Mouse (Mus musculus) liver, adult 2 months (tissue): ENCODE results near the gene Svip. TPM values are rescaled to one million over a fixed set of nuclear protein-coding genes. Genes with fewer than 3 reads are reported as not detected.

ENCODE experiments used
- DNase-seq: peaks from one replicate; pipeline ENCODE4 v3.0.0-alpha.2; 2011; ENCODE audit warnings: low read depth, low spot score; ENCODE audit errors: extremely low read depth
- H3K27ac ChIP-seq: fragments of 200-500 bp; replicated peaks from 2 replicates; pipeline ENCODE4 v1.5.1; 2012; ENCODE audit warnings: low read depth, mild to moderate bottlenecking, control low read depth, inconsistent platforms, low read length; ENCODE audit not compliant: insufficient read depth
- H3K27me3 ChIP-seq: fragments of 200-500 bp; 2 replicates; pipeline ENCODE4 v1.6.1; 2012; ENCODE audit warnings: mild to moderate bottlenecking, moderate library complexity, low read length, inconsistent platforms; ENCODE audit not compliant: control insufficient read depth, insufficient read depth
- H3K36me3 ChIP-seq: fragments of 200-500 bp; 2 replicates; pipeline ENCODE4 v1.6.1; 2012; ENCODE audit warnings: low read length, inconsistent platforms; ENCODE audit not compliant: control insufficient read depth, insufficient read depth
- H3K4me1 ChIP-seq: fragments of 200-500 bp; 2 replicates; pipeline ENCODE4 v1.6.1; 2011; ENCODE audit warnings: low read length; ENCODE audit not compliant: control insufficient read depth, insufficient read depth
- H3K4me3 ChIP-seq: fragments of 200-500 bp; 2 replicates; pipeline ENCODE4 v1.5.1; 2011; ENCODE audit warnings: low read depth, mild to moderate bottlenecking, control low read depth, low read length, moderate library complexity; ENCODE audit not compliant: insufficient read depth
- H3K79me2 ChIP-seq: fragments of 200-500 bp; 2 replicates; pipeline ENCODE4 v1.6.1; 2012; ENCODE audit warnings: inconsistent platforms, mild to moderate bottlenecking, low read length, moderate library complexity; ENCODE audit not compliant: control insufficient read depth, insufficient read depth
- H3K9ac ChIP-seq: fragments of 200-500 bp; 2 replicates; pipeline ENCODE4 v1.6.1; 2012; ENCODE audit warnings: low read depth, mild to moderate bottlenecking, control low read depth, inconsistent platforms, low read length
- CTCF ChIP-seq: fragments of 200-500 bp; IDR thresholded peaks from 2 replicates; pipeline ENCODE4 v1.5.1; 2011; ENCODE audit warnings: low read depth, low read length, control low read depth
- POLR2A ChIP-seq: fragments of 200-500 bp; IDR thresholded peaks from 2 replicates; pipeline ENCODE4 v1.6.1; 2011; ENCODE audit warnings: low read length, control low read depth; ENCODE audit not compliant: insufficient read depth; ENCODE audit errors: extremely low read depth
- WGBS: fragments of 180-500 bp; shearing (Covaris S2); methylation state at CpG from one replicate; pipeline ENCODE4 v1.1.7; 2018; 5-methylcytosine and 5-hydroxymethylcytosine counted together
- polyA plus RNA-seq: library from polyadenylated mRNA; depleted of rRNA; stranded (reverse); fragments of >200 nt; gene quantifications from 2 replicates; pipeline ENCODE4 v1.2.3, GENCODE M21; 2012
- total RNA-seq: library from RNA; depleted of rRNA; stranded (reverse); fragments of >200 nt; gene quantifications from 2 replicates; pipeline ENCODE4 v1.2.3, GENCODE M21; 2014

Svip gene
- total and polyA plus RNA-seq, 2 experiments = 4.4 to 15.9 TPM

DNA sequence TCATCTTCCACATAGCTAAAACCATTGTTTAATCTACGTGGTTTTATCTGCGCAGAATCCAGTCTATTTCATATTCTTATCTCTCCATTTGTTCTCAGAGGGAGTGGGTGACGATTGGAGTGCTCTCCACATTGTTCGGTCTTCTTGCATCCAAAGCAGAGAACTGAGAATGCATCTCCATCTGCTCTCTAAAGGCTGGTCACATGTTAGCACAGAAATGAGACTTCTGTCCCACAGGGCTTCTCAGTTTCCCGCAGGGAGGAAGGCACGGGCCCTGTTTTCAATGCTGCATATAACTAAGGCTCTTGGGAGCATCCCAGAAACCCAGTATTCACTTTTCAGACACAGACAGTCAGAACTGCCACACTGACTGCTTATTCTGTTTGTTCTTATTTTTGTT lies 20.1 kb downstream of the Svip start:
- Histone ChIP-seq H3K79me2 (no peaks in the 10 kb centered on the region), H3K27ac (no peak overlapping the region), H3K9ac (no peak overlapping the region), H3K4me1 (no peaks in the 10 kb centered on the region), H3K27me3 (no peaks in the 10 kb centered on the region), H3K36me3 (peaks cover 2% of the 10 kb centered on the region), H3K4me3 (no peak overlapping the region)
- TF ChIP-seq CTCF (no peak), POLR2A (no peak)
- 88% methylated on average over 6 of the region's 6 CpGs for WGBS
- DNase-seq = no peak

- Histone ChIP-seq H3K27ac (no peak overlapping the region), H3K9ac (no peak overlapping the region), H3K4me1 (no peaks in the 10 kb centered on the region), H3K36me3 (peaks cover 2% of the 10 kb centered on the region), H3K4me3 (no peak overlapping the region), H3K27me3 (no peaks in the 10 kb centered on the region), H3K79me2 (no peaks in the 10 kb centered on the region)
- DNase-seq = no peak
- no peak for TF ChIP-seq CTCF
- WGBS = 55% methylated on average over 1 of the region's 1 CpGs
These were observed 23.5 kb downstream of the Svip start for GRCm38 (mm10) chr7:51982303-51982702.

GRCm38 (mm10) chr7:51979271-51979670 lies 26.5 kb downstream of the Svip start:
- Histone ChIP-seq H3K4me3 (no peak overlapping the region), H3K9ac (no peak overlapping the region), H3K27ac (no peak overlapping the region), H3K79me2 (no peaks in the 10 kb centered on the region), H3K4me1 (no peaks in the 10 kb centered on the region), H3K36me3 (no peaks in the 10 kb centered on the region; the same call in 1 of the 2 replicates), H3K27me3 (no peaks in the 10 kb centered on the region)
- DNase-seq = no peak
- WGBS = 68% methylated on average over 5 of the region's 5 CpGs
- TF ChIP-seq POLR2A = no peak
- no peak for TF ChIP-seq CTCF

- no peaks in the 10 kb centered on the region for H3K4me1 ChIP-seq
- no peak overlapping the region for H3K9ac ChIP-seq
- no peak for TF ChIP-seq POLR2A
- TF ChIP-seq CTCF = no peak
- H3K4me3 ChIP-seq = no peak overlapping the region
- no peak overlapping the region for H3K27ac ChIP-seq
- DNase-seq = peak; percentile 33
- H3K27me3 ChIP-seq = no peaks in the 10 kb centered on the region
- WGBS = 66% methylated on average over 6 of the region's 6 CpGs
- peaks cover 3% of the 10 kb centered on the region; the same call in 1 of the 2 replicates for H3K79me2 ChIP-seq
- H3K36me3 ChIP-seq = peaks cover 2% of the 10 kb centered on the region; the same call in 1 of the 2 replicates
These were observed 30.6 kb downstream of the Svip start for GRCm38 (mm10) chr7:51975181-51975580.

DNA sequence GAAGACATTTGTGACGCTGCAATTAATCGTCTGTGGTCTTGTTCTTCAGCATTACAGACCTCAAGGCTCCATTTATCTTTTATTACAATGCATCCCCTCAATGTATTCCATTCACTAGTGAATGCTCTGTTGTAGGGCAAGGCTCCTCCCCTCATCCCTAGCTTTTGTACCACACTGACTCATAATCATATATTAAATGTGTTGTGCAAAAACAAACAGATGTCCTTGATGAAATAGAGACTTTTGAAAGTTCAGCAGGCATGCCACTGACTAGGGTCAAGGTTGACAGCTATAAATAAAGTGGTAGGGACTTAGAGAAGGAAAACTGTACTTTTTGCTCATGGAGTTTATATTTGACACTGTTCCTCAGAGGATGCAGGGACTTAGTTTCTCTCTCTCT lies 32.3 kb downstream of the Svip start:
- peaks cover 3% of the 10 kb centered on the region; the same call in 1 of the 2 replicates for H3K79me2 ChIP-seq
- H3K9ac ChIP-seq = no peak overlapping the region
- TF ChIP-seq POLR2A (no peak), CTCF (no peak)
- H3K27me3 ChIP-seq = no peaks in the 10 kb centered on the region
- peaks cover 2% of the 10 kb centered on the region; the same call in 1 of the 2 replicates for H3K36me3 ChIP-seq
- no peaks in the 10 kb centered on the region for H3K4me1 ChIP-seq
- H3K27ac ChIP-seq = no peak overlapping the region
- 89% methylated on average over 2 of the region's 2 CpGs for whole genome bisulfite sequencing
- no peak overlapping the region for H3K4me3 ChIP-seq
- no peak for DNase-seq

DNA sequence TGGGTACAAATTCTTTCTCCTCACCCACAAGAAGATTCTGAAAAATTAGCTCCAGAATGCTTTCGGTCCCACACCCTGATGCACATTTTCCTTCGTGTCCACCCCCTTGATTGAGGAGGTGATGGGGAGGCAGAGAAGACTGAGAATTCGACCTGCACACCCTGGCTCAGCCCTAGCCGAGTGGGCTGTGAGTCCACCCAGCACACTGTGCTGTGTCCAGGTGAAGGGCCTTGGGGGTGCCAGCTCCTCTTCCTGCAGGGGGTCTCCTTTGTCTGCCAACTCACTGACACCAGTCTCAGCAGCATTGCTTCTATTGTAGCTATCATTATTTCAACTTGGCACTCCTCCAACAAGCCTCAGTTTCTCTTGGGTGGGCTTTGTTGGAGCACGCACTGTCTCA lies 32.7 kb downstream of the Svip start:
- no peak overlapping the region for H3K27ac ChIP-seq
- peaks cover 2% of the 10 kb centered on the region; the same call in 1 of the 2 replicates for H3K36me3 ChIP-seq
- no peaks in the 10 kb centered on the region for H3K4me1 ChIP-seq
- no peak overlapping the region for H3K9ac ChIP-seq
- WGBS = 82% methylated on average over 5 of the region's 5 CpGs
- DNase-seq = no peak
- no peaks in the 10 kb centered on the region for H3K27me3 ChIP-seq
- no peak for TF ChIP-seq CTCF
- no peak for TF ChIP-seq POLR2A
- peaks cover 3% of the 10 kb centered on the region; the same call in 1 of the 2 replicates for H3K79me2 ChIP-seq
- no peak overlapping the region for H3K4me3 ChIP-seq
